Mouse (Mus musculus) E14TG2a.4 (cell line): ENCODE measurements around the gene Pcyt1a.
"Not testable (repeated sequence)": the region's sequence is repeated elsewhere in the genome, so short reads cannot be mapped to it uniquely, and the experiment has no call there.

Experiments used
- H3K27me3 ChIP-seq: 2 replicates; pipeline ENCODE4 v1.6.1; 2014; ENCODE audit warnings: low read length, control low read depth; ENCODE audit not compliant: insufficient read depth
- H3K36me3 ChIP-seq: 2 replicates; pipeline ENCODE4 v1.6.1; 2014; ENCODE audit warnings: low read length, control low read depth; ENCODE audit not compliant: insufficient read depth
- H3K4me1 ChIP-seq: replicated peaks from 2 replicates; pipeline ENCODE4 v1.6.1; 2014; ENCODE audit warnings: low read depth, low read length, control low read depth
- H3K4me3 ChIP-seq: replicated peaks from 2 replicates; pipeline ENCODE4 v1.5.1; 2014; ENCODE audit warnings: mild to moderate bottlenecking, low read length
- H3K9me3 ChIP-seq: 2 replicates; pipeline ENCODE4 v1.6.1; 2014; ENCODE audit warnings: low read length, control low read depth
- CTCF ChIP-seq: conservative IDR thresholded peaks from 2 replicates; pipeline ENCODE4 v1.5.1; 2014; ENCODE audit warnings: low read length
- NANOG ChIP-seq: IDR thresholded peaks from 2 replicates; pipeline ENCODE4 v1.6.1; 2014; ENCODE audit warnings: borderline replicate concordance, low read length, mixed read lengths
- POU5F1 ChIP-seq: IDR thresholded peaks from 2 replicates; pipeline ENCODE4 v1.6.1; 2014; ENCODE audit warnings: low read length, borderline replicate concordance

Pcyt1a gene

GRCm38 (mm10) chr16:32488939-32489338 is 58.2 kb downstream of the Pcyt1a start:
- peaks cover 22% of the 10 kb centered on the region for H3K4me1 ChIP-seq
- peaks cover 2% of the 10 kb centered on the region; the same call in 1 of the 2 replicates for H3K36me3 ChIP-seq
- H3K4me3 ChIP-seq: no peak overlapping the region
- peaks cover 58% of the 10 kb centered on the region for H3K9me3 ChIP-seq
- TF ChIP-seq CTCF (no peak), POU5F1 (no peak), NANOG (no peak)
- no peaks in the 10 kb centered on the region for H3K27me3 ChIP-seq

GRCm38 (mm10) chr16:32494371-32494770 is 63.6 kb downstream of the Pcyt1a start:
- not testable (repeated sequence) for H3K4me3 ChIP-seq, H3K36me3 ChIP-seq, H3K27me3 ChIP-seq
- peaks cover 37% of the 10 kb centered on the region for H3K9me3 ChIP-seq
- H3K4me1 ChIP-seq: peaks cover 30% of the 10 kb centered on the region

GRCm38 (mm10) chr16:32495965-32496364 is 65.2 kb downstream of the Pcyt1a start, which contains the start of gene Zdhhc19:
Zdhhc19 (plus strand) TSS chr16:32496265.
- no peaks in the 10 kb centered on the region for H3K36me3 ChIP-seq
- TF ChIP-seq POU5F1: no peak
- no peak for TF ChIP-seq CTCF
- TF ChIP-seq NANOG: no peak
- peaks cover 42% of the 10 kb centered on the region for H3K4me1 ChIP-seq
- 0 out of 2 replicates have a peak, but pooled peaks cover 4% of the 10 kb centered on the region for H3K27me3 ChIP-seq
- no peak within 1 kb of the TSS for H3K4me3 ChIP-seq
- peaks cover 33% of the 10 kb centered on the region for H3K9me3 ChIP-seq

- Histone ChIP-seq H3K4me3 (peak overlapping the region; percentile 68), H3K4me1 (peaks cover 72% of the 10 kb centered on the region), H3K36me3 (no peaks in the 10 kb centered on the region), H3K9me3 (peaks cover 2% of the 10 kb centered on the region; the same call in 1 of the 2 replicates), H3K27me3 (0 out of 2 replicates have a peak, but pooled peaks cover 4% of the 10 kb centered on the region)
- TF ChIP-seq CTCF: no peak
- TF ChIP-seq NANOG: no peak
- TF ChIP-seq POU5F1: no peak
These were observed 68.3 kb downstream of the Pcyt1a start for GRCm38 (mm10) chr16:32498996-32499395.

GRCm38 (mm10) chr16:32499430-32500037 is 68.8 kb downstream of the Pcyt1a start:
- peaks cover 75% of the 10 kb centered on the region for H3K4me1 ChIP-seq
- no peaks in the 10 kb centered on the region for H3K36me3 ChIP-seq
- peak; percentile 92 for TF ChIP-seq CTCF
- no peak for TF ChIP-seq POU5F1
- peak overlapping the region; percentile 68 for H3K4me3 ChIP-seq
- H3K27me3 ChIP-seq: 0 out of 2 replicates have a peak, but pooled peaks cover 4% of the 10 kb centered on the region
- H3K9me3 ChIP-seq: no peaks in the 10 kb centered on the region

- TF ChIP-seq CTCF: no peak
- no peak for TF ChIP-seq POU5F1
- TF ChIP-seq NANOG: no peak
These were observed 70.7 kb downstream of the Pcyt1a start for GRCm38 (mm10) chr16:32501459-32501858.

GRCm38 (mm10) chr16:32502621-32503335 is 72.1 kb downstream of the Pcyt1a start:
- peak overlapping the region; percentile 59 for H3K4me3 ChIP-seq
- H3K36me3 ChIP-seq: no peaks in the 10 kb centered on the region

More at GRCm38 (mm10) chr16:32501459-32501858, 70.7 kb downstream of the Pcyt1a start:
- Histone ChIP-seq H3K36me3 (no peaks in the 10 kb centered on the region), H3K4me1 (peaks cover 89% of the 10 kb centered on the region), H3K4me3 (no peak overlapping the region), H3K27me3 (0 out of 2 replicates have a peak, but pooled peaks cover 4% of the 10 kb centered on the region), H3K9me3 (no peaks in the 10 kb centered on the region)

GRCm38 (mm10) chr16:32503633-32504032 is 72.9 kb downstream of the Pcyt1a start:
- H3K36me3 ChIP-seq: no peaks in the 10 kb centered on the region
- H3K4me3 ChIP-seq: peak overlapping the region; percentile 18
- no peaks in the 10 kb centered on the region for H3K9me3 ChIP-seq
- no peak for TF ChIP-seq POU5F1
- no peak for TF ChIP-seq NANOG
- TF ChIP-seq CTCF: no peak
- peaks cover 89% of the 10 kb centered on the region for H3K4me1 ChIP-seq
- no peaks in the 10 kb centered on the region for H3K27me3 ChIP-seq

More at GRCm38 (mm10) chr16:32502621-32503335, 72.1 kb downstream of the Pcyt1a start:
- H3K27me3 ChIP-seq: 0 out of 2 replicates have a peak, but pooled peaks cover 4% of the 10 kb centered on the region
- no peak for TF ChIP-seq CTCF
- no peak for TF ChIP-seq NANOG
- TF ChIP-seq POU5F1: no peak
- H3K4me1 ChIP-seq: peaks cover 89% of the 10 kb centered on the region
- no peaks in the 10 kb centered on the region for H3K9me3 ChIP-seq
